Mouse (Mus musculus) ES-Bruce4 (cell line): Measurements from ENCODE around the gene Ppie.
"Not testable (repeated sequence)": the region's sequence is repeated elsewhere in the genome, so short reads cannot be mapped to it uniquely, and the experiment has no call there.

Source experiments
- CTCF ChIP-seq: IDR thresholded peaks from one replicate; pipeline ENCODE4 v1.8.1; 2011; ENCODE audit warnings: low read depth, low read length
- EP300 ChIP-seq: IDR thresholded peaks from 2 replicates; pipeline ENCODE4 v1.6.1; 2011; ENCODE audit warnings: low read depth, low read length; ENCODE audit not compliant: insufficient read depth
- POLR2A ChIP-seq: IDR thresholded peaks from one replicate; pipeline ENCODE4 v1.8.1; 2011; ENCODE audit warnings: low read length; ENCODE audit not compliant: insufficient read depth

- not testable (repeated sequence) for TF ChIP-seq EP300, POLR2A, CTCF
Observed at GRCm38 (mm10) chr4:123116640-123117039, 23.1 kb downstream of the Ppie start.
